Mouse (Mus musculus) induced T-regulatory cell, adult 2 months (primary cell): ENCODE data around the gene Drd2.

Source experiments
- DNase-seq: peaks from one replicate; pipeline ENCODE4 v3.0.0-alpha.2; 2012; ENCODE audit warnings: low read depth

Gene Drd2

DNA sequence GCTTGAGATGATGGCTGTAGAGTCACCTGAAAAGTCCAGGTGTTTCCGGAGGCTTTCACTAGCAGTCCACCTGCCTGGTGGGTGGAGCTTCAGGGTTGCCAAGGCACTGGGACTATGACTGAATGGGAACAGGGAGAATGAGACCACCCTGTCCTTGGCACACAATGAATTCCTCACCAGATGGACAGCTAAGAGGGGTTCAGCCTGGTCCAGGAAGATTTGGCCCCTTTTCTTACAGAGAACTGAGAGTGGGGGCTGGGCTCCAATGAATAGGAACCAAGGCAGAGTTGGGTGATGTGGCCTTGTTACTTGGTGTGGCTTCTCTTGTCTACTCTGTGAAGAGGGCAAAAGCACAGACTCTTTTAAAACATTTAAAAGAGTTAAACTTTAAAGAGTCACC lies 112.0 kb downstream of the Drd2 start:
- DNase-seq: no peak

DNA sequence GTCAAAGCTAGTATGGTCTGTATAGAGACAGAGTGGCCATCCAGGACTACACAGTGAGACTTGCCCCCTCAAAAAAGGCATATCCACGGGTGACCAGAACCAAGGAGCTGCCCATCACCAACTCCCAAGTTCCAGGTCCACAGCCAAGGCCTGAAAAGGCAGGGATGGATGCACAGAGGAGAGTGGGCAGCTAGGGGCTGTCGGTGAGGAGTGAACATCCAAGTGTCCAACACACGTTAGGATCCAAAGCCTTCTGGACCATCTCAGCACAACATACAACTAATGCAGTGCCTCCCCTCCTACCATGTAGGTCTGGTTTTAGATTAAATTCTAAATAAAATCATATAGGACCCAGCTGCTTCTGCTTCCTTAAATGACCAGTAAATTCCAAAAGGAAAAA lies 115.7 kb downstream of the Drd2 start:
- DNase-seq: no peak
